Mouse (Mus musculus) CD4-positive helper T cell, adult 2 months (primary cell): Measurements from ENCODE around the gene Fam131c.

Experiments
- DNase-seq: peaks from one replicate; pipeline ENCODE4 v3.0.0-alpha.2; 2012; ENCODE audit warnings: low read depth, missing footprints, low spot score

Fam131c gene

DNA sequence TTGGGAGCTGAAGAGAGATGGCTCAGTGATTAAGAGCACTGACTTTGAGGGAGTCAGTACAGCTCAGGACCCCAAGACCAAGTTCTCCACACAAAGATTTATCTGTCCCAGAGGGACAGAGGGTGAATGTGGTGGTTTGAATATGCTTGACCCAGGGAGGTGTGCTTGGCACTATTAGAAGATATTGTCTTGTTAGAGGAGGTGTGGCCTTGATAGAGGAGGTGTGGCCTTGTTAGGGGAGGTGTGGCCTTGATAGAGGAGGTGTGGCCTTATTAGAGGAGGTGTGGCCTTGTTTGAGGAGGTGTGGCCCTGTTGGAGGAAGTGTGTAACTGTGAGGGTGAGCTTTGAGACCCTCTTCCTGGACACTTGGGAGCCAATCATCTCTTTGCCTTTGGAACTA, 10.2 kb upstream of the Fam131c start:
- DNase-seq, result no peak

DNA sequence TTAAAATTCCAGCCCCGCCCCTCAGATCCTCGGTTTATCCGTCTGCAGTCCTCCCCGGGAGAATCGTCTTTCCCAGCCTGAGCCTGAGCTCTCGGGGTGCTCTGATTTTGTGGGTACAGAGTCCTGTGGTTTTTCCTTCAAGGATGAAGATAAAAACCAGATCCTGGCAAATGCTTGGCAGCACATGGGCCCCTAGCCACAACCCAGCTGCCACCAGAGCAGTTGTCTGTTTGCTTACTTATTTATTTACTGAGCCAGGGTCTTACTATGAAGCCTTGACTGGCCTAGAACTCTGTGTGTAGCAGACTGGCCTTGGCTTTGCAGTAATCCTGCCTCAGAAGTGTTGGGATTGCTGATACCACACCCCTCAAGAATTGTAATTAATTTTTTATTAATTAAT, 8.8 kb upstream of the Fam131c start:
- no peak for DNase-seq

DNA sequence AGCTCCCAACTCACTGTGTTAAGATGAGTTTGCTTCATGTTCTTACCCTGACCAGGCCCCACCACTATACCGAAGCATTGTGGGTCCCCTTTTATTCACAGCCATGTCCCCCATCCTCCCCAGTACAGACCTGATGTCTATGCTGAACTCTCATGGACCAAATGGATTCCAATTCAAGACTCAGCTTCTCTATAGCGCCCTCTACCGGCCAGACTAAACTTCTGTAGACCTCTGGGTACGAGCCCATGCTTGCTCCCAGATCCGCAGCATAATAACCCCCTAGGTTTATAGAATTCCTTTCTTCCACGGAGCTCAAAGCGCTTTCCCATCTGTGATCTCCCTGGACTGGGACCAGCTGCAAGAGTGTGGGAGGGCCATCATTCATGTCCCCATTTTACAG, 7.2 kb upstream of the Fam131c start:
- peak; percentile 42 for DNase-seq

DNA sequence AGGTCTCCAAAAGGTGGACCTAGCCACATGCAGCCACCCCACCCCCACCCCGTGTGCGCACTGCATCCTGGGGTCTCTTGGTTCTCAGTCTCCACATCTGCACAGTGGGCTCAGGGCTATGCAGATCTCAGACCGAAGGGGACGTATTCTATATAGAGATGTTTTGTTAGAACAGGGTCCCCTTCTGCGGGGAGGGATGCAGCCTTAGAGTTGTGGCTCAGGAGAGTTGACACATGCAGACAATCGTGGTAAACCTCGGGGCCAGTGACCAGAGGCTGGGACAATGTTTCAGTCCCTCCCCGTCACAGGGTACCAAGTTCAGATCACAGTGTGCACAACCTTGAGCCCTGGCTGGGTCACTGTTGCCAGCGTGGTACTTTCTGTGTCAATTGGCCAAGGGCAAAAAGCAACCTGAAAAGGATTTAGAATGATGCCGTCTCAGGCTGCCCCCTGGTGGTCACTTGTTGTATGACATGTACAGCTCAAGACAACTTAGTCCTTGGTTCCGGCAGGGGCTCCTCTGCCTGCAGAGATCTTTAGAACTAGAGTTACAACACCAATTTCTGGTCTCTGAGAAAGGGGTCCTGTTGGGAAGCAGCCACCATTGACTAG, 5.0 kb upstream of the Fam131c start:
- peak; percentile 75 for DNase-seq

DNA sequence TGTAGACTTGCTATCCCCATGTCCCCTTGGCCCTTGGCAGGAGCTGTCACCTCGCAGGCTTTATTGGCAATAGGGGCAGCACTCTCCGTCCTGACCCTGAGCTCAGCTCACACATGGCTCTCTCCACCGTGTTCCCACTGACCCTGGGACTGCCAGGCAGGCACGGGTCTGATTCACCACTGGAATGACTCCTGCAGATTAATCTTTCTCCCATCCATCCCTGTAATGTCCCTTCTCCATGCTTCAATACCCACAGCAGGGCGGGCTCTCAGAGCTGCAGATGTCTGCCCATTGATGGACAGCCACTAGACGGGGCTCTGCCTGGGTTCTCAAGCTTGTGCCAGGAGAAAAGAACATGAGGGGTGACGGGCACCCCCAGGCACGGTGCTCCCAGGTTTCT, 2.9 kb upstream of the Fam131c start:
- DNase-seq, result no peak

DNA sequence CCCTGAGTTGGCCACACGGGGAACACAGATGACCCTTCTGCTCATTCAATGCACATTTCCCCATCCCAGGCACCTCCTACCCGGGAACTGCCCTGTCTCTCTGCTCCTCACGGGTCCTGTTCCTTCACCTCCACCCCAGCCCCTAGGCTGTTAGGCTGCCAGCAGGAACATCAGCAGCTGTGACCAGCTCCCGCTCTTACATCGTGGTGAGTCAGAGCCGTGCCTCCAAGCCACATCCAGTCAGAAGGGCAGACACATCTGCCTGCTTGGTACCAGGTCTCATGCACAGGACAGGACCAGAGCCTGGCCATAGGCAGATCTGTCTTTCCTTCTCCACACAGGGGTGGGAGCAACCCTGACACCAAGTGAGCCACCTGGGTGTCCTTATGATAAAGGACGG, 2.1 kb upstream of the Fam131c start:
- DNase-seq, result no peak

DNA sequence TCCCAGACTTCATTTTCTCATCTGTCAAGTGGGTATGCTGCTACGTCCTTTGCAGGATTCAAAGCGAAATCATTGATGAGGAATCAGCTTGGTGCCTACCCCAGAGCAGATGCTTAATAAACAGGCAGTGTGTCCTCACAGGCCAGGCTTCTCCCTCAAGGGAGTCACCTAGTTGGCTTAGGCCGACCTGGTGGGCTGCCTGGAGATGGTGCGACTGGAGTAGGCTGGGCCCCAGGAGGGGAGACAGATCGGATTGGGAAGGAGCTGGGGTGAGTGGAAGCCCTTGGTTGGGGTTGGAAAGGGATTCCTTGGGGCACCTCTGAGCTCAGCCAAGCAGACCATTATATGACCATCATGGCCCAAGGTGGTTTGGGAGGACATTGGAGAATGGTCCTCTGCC, 4.4 kb downstream of the Fam131c start:
- no peak for DNase-seq

DNA sequence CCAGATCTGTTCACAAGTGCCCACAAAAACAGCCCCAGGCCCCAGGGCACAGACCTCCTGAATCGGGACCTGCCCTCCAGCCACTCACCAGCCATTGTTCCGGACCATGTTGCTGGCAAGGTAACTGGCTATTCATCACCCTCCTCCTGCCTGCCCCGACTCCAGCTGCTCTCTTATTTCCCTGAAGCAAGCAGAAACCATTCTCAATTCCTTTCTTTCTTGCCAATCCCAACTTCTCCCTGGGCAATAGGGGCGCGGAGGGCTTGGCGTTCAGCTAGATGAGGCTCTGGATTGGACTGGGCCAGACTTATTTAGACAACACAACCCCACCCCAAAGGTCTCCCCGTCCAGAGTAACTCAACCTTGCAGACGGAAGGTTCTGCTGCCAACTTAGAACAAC, 11.7 kb downstream of the Fam131c start:
- DNase-seq, result no peak

DNA sequence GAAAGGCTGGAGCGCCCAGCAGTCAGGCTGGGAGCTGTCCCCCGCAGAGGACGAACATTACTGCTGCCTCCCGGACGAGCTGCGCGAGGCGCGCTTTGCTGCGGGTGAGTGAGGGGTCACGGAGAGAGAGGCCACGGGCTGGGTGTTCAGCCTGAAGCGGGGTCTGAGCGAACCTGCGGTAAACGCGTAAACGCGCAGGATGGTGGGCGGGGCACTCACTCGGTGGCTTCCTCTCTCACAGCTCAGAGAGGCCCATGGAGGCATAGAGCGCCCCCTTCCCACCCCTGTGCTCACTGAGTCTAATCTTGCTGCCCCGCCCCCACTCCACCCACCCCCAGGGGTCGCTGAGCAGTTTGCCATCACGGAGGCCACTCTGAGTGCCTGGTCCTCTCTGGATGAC, 14.4 kb downstream of the Fam131c start:
- no peak for DNase-seq

DNA sequence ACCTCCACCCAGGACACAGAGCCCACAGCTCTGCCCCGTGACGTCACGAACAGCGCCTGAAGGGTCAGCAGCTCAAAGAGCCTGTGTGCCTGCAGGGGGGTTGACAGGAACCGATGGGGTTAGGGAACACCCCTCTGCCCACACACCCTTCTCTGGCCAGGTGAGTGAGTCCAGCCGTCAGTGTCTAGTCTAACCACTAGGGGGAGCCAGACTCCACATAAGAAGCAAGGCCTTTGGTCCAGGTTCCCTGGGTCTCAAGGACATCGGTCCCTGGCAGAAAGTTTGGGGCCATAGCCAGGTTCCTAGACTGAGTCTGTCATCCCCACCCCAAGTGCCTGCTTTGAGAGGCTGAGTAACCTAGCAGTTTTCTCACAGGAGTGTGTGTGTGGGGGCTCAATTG, 17.3 kb downstream of the Fam131c start:
- DNase-seq, result peak; percentile 65

DNA sequence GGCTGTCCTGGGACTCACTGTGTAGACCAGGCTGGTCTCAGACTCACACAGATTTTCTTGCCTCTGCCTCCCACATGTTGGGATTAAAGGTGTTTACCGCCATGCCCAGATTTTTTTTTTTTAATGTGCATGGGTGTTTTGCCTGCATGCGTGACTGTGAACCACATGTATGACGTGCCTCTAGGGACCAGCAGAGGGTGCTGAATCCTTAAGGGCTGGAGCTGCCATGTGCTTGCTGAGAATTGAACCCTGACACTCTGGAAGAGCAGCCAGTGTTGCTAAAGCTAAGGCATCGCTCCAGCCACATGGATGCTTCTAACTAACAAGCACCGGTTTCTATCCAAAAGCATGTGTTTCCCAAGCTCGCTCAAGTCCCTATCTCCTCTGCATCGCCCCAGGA, 18.1 kb downstream of the Fam131c start:
- no peak for DNase-seq

DNA sequence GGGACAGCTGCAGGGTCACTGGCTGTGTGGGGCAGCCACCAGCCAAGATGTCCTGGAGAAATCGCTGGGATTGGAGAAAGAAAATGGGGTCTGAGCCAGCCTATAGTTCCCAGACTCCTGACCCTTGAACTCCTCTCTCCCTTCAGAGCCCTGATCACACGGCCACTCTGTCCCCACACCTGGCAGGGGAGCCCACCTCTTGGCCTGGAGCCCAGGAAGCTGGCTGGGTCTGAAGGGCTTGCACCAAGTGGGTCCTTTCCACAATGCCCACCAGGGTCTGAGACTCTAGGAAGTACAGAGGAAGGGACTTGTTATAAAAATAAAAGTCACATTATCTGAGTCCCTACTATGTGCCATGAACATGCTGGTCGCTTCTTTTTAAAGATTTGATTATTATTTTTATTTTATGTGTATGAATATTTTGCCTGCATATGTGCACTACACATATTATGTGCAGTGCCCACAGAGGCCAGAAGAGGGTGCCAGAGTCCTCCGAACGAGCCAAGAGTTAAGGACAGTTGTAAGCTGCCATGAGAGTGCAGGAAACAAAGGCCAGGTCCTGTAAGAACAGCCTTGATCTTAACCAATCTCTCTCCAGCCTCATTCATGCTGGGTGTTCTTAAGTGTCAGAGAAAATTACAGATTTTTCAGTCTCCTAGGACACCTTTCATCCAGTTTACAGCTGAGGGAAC, 19.2 kb downstream of the Fam131c start:
- peak; percentile 62 for DNase-seq

DNA sequence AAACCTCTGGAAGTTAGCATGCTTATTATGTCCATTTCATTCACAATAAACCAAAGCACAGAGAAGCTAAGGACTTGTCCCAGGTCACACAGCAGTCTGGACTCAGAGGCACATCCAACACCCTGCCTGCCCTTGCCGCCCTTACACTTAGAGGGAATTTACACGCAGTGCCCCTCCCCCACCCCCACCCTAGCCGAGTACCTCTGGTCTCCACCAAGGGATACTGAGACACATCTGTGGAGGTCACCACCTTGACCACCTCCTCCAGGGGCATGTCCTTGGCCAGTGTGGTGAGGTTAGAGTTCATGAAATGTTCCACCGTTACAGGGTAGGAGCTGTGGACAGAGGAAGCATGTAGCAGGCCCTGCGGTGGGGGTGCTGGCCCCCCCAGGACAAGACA, 19.9 kb downstream of the Fam131c start:
- DNase-seq, result no peak

DNA sequence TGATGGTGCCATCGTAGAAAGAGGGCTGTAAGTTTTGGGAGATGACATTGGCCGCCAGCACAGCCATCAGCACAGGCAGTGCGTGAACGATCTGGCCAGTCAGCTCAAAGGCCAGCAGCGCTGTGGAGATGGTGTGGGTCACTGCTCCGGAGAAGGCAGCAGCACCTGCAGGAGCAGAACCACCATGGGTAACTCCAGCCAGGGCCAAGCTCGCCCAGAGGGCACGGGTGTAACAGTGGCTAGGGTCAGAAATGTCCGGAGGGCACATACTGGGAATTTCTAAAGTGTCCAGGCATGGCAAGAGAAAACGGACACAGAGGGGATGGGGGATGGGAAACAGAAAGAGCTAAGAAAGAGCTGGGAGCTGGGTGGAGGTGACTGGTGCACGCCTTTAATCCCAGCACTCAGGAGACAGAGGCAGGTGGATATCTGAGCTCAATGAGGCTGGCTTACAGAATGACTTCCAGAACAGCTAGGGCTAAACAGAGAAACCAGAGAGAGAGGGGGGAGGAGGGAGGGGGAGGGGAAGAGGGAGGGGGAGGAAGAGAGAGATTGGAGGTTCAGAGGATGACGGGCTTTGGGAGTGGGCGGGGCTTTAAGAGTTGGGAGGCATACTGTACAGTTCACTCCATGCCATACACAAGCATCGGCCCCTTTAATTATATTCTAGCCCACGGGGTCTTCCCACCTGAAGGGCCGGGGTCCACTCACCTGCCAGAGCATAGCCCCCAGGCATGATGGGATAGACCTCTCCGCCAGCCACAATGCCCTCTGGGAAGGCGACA, 21.5 kb downstream of the Fam131c start:
- DNase-seq, result no peak

DNA sequence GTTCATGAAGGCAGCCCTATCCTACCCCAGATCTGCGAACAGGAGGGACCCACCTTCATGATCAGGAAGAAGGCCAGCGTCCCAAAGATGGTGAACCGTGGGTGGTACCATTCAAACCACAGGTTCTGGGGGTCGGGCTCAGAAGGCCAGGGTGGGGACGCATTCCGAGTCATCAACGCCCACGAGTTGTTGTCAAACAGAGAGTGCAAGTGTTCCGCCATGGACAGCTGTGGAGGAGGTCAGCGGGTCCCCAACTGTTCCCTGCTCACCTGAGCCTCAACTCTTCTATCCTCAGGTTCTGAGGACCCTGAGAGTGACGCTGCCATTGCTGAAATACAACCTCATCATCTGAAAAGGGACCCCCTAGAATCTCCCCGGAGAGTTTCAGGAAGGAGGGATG, 23.3 kb downstream of the Fam131c start:
- DNase-seq, result no peak

DNA sequence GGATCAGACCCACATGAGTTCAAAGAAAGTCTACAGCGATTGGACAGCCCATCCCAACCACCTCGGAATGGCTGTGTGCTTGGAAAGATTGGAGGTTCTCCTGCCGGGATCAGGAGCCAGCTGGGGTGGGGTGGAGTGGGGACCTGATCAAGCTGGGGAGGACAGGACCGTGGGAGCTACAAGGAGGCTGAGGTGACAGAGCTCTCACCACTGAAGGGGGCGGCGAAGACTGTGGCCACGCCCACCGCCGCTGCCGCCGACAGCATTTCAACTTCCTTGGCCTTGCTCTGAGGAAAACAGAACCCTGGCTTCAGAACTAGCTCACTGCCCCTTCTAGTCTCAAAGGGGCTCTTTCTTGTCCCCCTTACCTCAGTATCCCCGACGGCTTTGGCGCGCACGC, 26.7 kb downstream of the Fam131c start:
- DNase-seq, result no peak

DNA sequence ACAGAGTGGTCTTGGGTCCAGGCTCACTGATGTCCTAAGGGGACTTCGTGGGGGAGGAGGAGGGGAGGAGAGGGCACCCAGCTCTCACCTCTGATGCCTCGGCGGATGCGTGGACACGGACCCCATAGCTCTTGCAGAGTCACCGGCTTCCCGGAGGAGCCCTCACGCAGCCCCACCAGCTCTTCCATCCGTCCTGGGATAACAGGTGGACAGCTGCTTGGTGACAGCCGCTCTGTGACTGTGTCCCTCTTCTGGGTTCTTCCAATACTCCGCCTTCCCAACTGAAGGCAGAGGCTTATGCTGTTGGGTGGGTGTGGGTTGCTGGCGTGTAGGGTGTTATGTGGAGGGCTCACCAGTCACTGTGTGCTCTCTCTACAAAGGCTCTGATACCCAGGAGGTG, 29.8 kb downstream of the Fam131c start:
- DNase-seq, result no peak

DNA sequence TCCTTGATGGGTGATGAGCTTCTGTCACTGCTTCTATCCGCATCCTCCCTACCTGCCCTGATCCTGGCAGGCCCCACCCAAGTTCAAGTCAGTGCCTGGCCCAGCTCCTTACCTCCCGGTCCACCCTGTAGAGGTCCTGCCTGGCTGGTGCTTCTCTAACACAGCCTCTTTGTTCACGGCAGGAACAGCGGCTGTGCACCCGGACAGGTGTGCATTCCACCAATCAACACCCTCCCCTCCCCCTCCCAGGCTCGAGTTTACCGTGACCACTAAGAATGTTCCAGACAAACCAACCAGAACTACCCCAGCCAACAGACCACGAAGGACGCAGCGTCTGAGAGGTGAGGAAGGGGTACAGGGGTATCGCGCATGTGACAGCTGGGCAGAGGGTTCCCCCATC, 30.5 kb downstream of the Fam131c start, which contains the start of gene Clcnka:
Gene Clcnka (minus strand): TSS at position 180 of the 400 bp plus-strand sequence.
- no peak for DNase-seq

DNA sequence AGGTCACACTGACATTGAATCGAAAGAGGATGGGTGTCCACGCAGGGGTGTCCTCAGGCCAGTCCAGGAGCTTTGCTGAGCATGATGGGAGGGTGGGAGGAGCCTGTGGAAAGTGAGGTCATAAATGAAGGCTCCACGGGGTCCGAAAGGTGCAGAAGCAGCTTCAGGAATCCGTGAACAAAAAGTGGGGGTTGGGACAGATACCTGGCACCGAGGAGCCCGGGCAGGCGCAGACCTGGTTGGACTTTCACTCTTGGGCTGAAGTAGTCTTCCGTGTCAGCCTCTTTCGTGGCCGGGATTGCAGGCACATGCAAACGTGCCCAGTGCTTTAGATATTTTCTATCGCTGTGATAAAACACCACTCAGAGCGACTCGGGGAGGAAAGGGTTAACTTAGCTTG, 32.2 kb downstream of the Fam131c start:
- DNase-seq, result no peak

DNA sequence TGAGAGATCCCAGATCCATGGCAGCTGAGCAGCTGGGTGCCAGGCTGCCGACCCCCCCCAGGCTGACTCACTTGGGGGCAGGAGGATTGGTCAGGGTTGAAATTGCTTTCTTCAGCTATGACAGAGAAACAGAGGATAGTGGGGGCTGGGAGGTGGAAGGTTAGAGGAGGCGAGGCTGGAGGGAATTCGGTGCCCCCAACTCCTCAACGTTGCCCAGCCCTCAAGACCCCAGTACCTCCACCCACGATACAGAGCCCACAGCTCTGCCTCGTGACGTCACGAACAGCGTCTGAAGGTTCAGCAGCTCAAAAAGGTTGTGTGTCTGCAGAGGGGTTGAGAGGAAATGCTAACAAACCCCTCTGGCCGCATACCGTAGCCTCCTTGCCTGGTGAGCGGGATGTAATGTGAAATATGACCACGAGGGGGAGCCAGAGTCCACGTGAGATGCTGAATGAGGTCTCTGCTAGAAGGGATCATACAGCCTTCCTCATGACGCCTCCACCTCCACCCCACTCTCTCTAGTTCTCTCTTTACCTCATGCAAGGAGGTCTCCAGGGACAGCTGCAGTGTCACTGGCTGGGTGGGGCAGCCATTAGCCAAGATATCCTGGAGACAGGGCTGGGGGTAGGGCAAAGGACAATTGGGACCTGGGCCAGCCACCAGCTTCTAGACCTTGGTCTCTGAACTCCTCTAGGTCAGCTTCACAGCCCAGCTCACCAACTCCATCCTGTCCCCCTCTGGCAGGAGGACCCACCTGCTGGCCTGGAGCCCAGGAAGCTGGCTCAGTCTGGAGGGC, 36.7 kb downstream of the Fam131c start:
- peak; percentile 71 for DNase-seq

DNA sequence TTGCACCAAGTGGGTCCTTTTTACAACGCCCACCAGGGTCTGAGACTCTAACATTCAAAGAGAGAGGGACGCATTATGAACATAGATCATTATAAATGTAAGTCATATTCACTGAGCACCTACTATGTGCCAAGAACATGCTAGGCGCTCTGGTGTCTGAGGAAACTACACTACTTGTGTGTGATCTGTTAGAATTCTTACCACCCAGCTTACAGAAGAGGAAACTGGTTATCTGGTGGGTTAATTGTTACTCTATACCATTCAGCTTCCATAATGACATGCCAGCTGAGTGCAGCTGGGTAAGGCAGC, 37.2 kb downstream of the Fam131c start:
- no peak for DNase-seq
